Mouse (Mus musculus) embryonic facial prominence, embryonic 12.5 days (tissue): ENCODE results near the gene Cd72. TPM values are rescaled to one million over a fixed set of nuclear protein-coding genes. Genes with fewer than 3 reads are reported as not detected.

ENCODE experiments used
- ATAC-seq: fragments of 200-750 bp; cut with Nextera tagmentation; 2 replicates; pipeline ENCODE4 v1.8.0; 2017; ENCODE audit not compliant: insufficient number of reproducible peaks, insufficient read depth, low FRiP score, low TSS enrichment
- H3K27ac ChIP-seq: fragments of 300-500 bp; sonication (generic); 2 replicates; pipeline ENCODE4 v1.5.1; 2016; ENCODE audit warnings: mild to moderate bottlenecking
- H3K27me3 ChIP-seq: fragments of 300-500 bp; sonication (generic); 2 replicates; pipeline ENCODE4 v1.6.1; 2016; ENCODE audit warnings: mild to moderate bottlenecking, moderate library complexity
- H3K36me3 ChIP-seq: fragments of 300-500 bp; sonication (generic); 2 replicates; pipeline ENCODE4 v1.6.1; 2016; ENCODE audit warnings: mild to moderate bottlenecking
- H3K4me1 ChIP-seq: fragments of 300-500 bp; sonication (generic); 2 replicates; pipeline ENCODE4 v1.6.1; 2016
- H3K4me2 ChIP-seq: fragments of 300-500 bp; sonication (generic); replicated peaks from 2 replicates; pipeline ENCODE4 v1.6.1; 2016; ENCODE audit warnings: mild to moderate bottlenecking, moderate library complexity
- H3K4me3 ChIP-seq: fragments of 300-500 bp; sonication (generic); 2 replicates; pipeline ENCODE4 v1.5.1; 2016; ENCODE audit warnings: mild to moderate bottlenecking
- H3K9ac ChIP-seq: fragments of 300-500 bp; sonication (generic); 2 replicates; pipeline ENCODE4 v1.6.1; 2016; ENCODE audit warnings: mild to moderate bottlenecking, moderate library complexity
- H3K9me3 ChIP-seq: fragments of 300-500 bp; sonication (generic); 2 replicates; pipeline ENCODE4 v1.6.1; 2016; ENCODE audit warnings: mild to moderate bottlenecking, moderate library complexity
- WGBS: fragments of 180-500 bp; shearing (Covaris S2); methylation state at CpG from one replicate; pipeline ENCODE4 v1.1.7; 2016; 5-methylcytosine and 5-hydroxymethylcytosine counted together
- polyA plus RNA-seq: library from polyadenylated mRNA; unstranded; fragments of >200 nt; fragmentation: Nextera tagmentation; extraction: Ambion mirVana; gene quantifications from 2 replicates; pipeline ENCODE4 v1.2.1, GENCODE M21; 2016

Cd72 gene
- polyA plus RNA-seq, 1 experiment from 2014 or later: 3.5 TPM

DNA sequence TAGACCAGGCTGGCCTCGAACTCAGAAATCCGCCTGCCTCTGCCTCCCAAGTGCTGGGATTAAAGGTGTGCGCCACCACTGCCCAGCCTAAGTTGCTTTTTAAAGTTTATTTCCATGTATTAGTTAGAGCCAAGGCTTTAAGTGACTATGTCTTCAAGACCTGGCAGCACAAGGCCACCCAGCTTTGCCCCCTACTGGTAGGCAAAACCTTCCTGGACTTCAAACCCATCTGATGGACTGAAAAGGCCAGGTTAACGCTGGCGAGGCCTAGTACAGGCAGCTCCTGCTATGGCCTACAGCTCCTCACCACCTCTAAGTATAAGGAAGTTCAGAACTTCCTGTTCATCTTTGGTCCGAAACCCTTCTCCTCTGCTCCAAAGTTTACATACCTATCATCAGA, 22.2 kb upstream of the Cd72 start:
- ATAC-seq: no peak
- no peaks in the 10 kb centered on the region for H3K36me3 ChIP-seq
- no peaks in the 10 kb centered on the region for H3K9me3 ChIP-seq
- H3K4me2 ChIP-seq: no peak overlapping the region
- H3K9ac ChIP-seq: no peak overlapping the region
- H3K4me3 ChIP-seq: no peak overlapping the region
- no peak overlapping the region for H3K27ac ChIP-seq
- no peaks in the 10 kb centered on the region for H3K27me3 ChIP-seq
- no peaks in the 10 kb centered on the region for H3K4me1 ChIP-seq
- 85% methylated on average over 6 of the region's 6 CpGs for WGBS

DNA sequence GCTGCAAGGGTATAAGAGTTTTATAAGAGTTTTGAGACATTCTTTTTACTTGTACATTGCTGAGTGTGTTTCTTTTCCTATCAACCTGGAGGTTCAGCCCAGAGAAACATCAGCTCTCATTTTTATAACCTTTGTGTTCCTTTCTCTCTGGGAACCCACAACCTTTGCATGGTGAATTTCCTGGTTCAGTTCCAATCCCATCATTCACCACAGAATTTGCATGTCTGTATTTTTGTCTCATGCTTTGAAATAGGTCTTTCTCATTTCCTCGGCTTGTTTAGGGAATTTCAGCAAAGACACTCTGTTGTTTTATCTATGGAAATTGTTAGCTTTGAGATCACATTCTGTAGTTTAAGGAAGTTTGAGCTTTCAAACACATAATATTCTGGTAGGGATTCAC, 19.2 kb upstream of the Cd72 start:
- no peaks in the 10 kb centered on the region for H3K4me1 ChIP-seq
- no peaks in the 10 kb centered on the region for H3K9me3 ChIP-seq
- no peak overlapping the region for H3K9ac ChIP-seq
- H3K27ac ChIP-seq: no peak overlapping the region
- H3K4me3 ChIP-seq: no peak overlapping the region
- H3K36me3 ChIP-seq: no peaks in the 10 kb centered on the region
- H3K27me3 ChIP-seq: no peaks in the 10 kb centered on the region
- no peak overlapping the region for H3K4me2 ChIP-seq
- WGBS: 83% methylated on average over 1 of the region's 1 CpGs
- ATAC-seq: no peak

DNA sequence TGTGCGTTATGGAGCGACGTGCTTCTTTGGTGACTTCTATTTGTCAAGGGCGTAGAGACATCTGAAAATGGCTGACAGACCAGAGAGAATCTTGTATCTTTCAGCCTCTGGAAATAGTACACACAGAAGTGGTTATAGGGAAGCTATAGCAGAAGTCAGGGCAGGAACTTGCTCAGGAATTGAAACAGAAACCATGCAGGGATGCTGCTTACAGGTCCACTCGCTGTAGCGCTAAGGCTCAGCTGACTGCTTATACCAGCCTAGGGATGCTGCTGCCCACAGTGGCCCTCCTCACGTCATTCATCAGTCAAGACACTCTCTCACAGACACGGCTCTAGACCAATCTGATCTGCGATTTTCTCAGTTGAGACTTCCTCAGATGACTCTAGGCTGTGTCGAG, 15.9 kb upstream of the Cd72 start:
- ATAC-seq: no peak
- H3K27me3 ChIP-seq: no peaks in the 10 kb centered on the region
- no peaks in the 10 kb centered on the region for H3K9me3 ChIP-seq
- H3K27ac ChIP-seq: no peak overlapping the region
- no peak overlapping the region for H3K4me3 ChIP-seq
- no peaks in the 10 kb centered on the region for H3K36me3 ChIP-seq
- no peak overlapping the region for H3K4me2 ChIP-seq
- WGBS: 89% methylated on average over 10 of the region's 10 CpGs
- H3K9ac ChIP-seq: no peak overlapping the region
- no peaks in the 10 kb centered on the region for H3K4me1 ChIP-seq

DNA sequence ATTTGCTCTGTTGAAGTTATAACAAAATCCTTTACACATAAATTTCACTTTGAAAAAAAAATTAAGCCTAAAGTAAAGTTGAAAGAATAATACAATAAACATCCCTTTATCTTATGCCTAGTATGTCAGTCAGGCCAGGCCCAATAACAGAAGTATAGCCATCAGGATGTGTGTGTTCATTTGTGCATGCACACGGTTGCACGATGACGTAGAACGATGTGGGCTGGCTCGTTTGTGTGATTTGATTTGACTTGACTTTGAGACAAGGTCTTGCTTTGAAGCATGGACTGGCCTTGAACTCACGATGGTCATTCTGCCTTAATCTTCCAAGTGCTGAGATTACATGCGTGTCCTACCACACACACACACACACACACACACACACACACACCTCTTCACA, 12.4 kb upstream of the Cd72 start:
- Histone ChIP-seq H3K27ac (no peak overlapping the region), H3K36me3 (no peaks in the 10 kb centered on the region), H3K4me3 (no peak overlapping the region), H3K9ac (no peak overlapping the region), H3K4me2 (no peak overlapping the region), H3K4me1 (no peaks in the 10 kb centered on the region), H3K27me3 (no peaks in the 10 kb centered on the region), H3K9me3 (no peaks in the 10 kb centered on the region)
- no peak for ATAC-seq
- WGBS: 90% methylated on average over 7 of the region's 7 CpGs

DNA sequence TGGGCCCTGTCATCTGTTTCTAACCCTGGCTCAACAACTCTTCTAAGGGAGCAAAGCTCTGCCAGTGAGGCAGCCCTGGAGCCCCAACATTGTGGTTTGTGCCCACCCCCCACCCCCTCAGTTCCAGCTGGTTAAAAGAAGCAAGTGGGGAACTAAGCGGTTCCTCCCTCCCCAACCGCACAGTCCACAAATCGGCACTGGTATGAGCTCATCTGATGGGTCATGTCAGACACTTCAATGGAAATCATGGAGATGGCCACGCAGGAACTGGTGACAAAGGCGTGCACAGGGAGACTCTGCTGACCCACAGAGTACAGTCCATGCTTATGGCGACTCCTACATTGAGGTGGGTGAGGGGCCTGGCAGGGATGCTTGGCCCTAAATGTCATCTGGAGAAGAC, 11.5 kb upstream of the Cd72 start:
- H3K36me3 ChIP-seq: no peaks in the 10 kb centered on the region
- 92% methylated on average over 6 of the region's 6 CpGs for WGBS
- ATAC-seq: no peak
- no peak overlapping the region for H3K9ac ChIP-seq
- no peak overlapping the region for H3K4me3 ChIP-seq
- no peaks in the 10 kb centered on the region for H3K4me1 ChIP-seq
- no peaks in the 10 kb centered on the region for H3K9me3 ChIP-seq
- H3K4me2 ChIP-seq: no peak overlapping the region
- no peaks in the 10 kb centered on the region for H3K27me3 ChIP-seq
- H3K27ac ChIP-seq: no peak overlapping the region

DNA sequence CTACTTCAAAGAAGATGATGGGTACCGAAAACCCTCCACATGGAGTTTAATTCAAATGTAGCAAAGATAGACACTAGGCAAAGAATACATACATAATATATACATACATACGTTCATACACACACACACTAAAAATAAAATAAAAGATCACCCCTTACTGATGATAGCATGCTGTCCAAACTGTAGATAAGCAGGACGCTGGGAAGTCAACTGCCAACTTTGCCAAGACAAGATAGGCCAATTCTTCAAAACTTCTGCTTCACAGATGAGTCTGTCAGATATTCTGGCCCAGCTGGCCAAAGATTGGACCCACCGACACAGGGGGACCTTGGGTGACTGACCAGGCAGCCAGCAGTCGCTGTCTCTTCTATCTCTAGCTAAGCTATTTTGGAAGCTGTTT, 8.7 kb upstream of the Cd72 start:
- no peaks in the 10 kb centered on the region for H3K27me3 ChIP-seq
- no peak overlapping the region for H3K4me3 ChIP-seq
- no peaks in the 10 kb centered on the region for H3K36me3 ChIP-seq
- H3K27ac ChIP-seq: no peak overlapping the region
- ATAC-seq: no peak
- H3K4me1 ChIP-seq: 0 out of 2 replicates have a peak, but pooled peaks cover 5% of the 10 kb centered on the region
- 86% methylated on average over 5 of the region's 5 CpGs for WGBS
- H3K4me2 ChIP-seq: no peak overlapping the region
- H3K9me3 ChIP-seq: no peaks in the 10 kb centered on the region
- H3K9ac ChIP-seq: no peak overlapping the region

DNA sequence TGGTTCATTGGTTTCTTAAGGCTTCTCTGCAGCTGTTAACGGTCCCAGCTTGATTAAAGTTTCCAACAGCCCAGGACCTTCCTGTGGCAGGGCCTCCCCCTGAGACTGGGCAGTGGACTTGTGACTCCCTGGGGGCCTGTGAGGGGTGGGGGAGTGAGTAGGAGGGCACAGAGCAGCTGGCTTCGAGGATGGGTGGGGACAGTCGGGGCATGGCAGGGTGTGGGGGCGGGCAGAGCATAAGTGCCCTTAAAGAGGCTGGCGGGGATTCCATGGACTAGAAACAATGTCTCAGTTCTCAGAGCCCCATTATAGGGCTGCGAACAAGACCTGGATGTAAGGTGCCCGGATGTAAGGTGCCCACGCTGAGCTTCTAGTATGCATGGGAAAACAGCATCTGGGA, 2.7 kb upstream of the Cd72 start:
- peaks cover 31% of the 10 kb centered on the region for H3K27me3 ChIP-seq
- no peaks in the 10 kb centered on the region for H3K36me3 ChIP-seq
- no peak overlapping the region for H3K27ac ChIP-seq
- peaks cover 17% of the 10 kb centered on the region for H3K4me1 ChIP-seq
- no peak overlapping the region for H3K9ac ChIP-seq
- H3K4me2 ChIP-seq: no peak overlapping the region
- H3K4me3 ChIP-seq: no peak overlapping the region
- WGBS: 20% methylated on average over 8 of the region's 8 CpGs
- no peaks in the 10 kb centered on the region for H3K9me3 ChIP-seq
- ATAC-seq: no peak

DNA sequence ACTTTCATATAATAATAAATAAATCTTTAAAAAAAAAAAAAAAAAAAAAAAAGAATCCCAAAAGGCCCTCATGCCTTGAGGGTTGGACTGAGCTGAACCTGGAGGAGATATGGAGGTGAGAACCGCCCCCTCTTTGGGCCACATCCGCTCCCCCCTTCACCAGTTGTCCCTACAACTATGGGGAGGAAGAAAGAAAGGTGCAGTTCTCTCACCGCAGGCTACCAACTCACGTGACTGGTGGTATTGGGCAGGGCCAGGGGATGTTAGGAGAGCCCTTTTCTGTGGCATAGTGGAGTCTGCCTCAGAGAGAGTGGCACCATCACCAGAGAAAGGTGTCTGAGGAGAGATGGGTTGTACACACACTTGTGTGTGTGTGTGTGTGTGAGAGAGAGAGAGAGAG, 2.0 kb upstream of the Cd72 start:
- Histone ChIP-seq H3K27me3 (peaks cover 31% of the 10 kb centered on the region), H3K4me3 (no peak overlapping the region), H3K4me1 (peaks cover 17% of the 10 kb centered on the region), H3K4me2 (no peak overlapping the region), H3K9ac (no peak overlapping the region), H3K9me3 (no peaks in the 10 kb centered on the region), H3K27ac (no peak overlapping the region), H3K36me3 (no peaks in the 10 kb centered on the region)
- 22% methylated on average over 4 of the region's 4 CpGs for WGBS
- no peak for ATAC-seq

DNA sequence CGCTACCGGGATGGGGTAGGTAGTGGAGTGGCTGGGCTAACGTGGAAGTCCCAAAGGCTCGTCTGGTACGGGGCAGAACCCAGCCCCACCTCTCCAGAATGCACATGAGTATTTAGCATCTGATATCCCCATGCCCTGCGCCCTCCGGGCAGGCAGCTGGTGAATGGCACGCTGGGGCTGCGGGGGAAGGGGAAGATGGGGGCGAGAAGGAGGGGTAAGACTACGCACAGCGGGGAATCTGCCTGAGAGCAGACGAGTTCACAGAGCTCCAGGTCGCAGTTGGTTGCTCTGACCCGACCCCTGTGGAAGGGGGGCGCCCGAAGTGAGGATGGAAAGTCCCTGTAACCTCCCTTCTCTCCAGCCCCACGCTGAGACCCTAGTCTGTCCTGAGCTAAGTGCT, 1.0 kb downstream of the Cd72 start:
- Histone ChIP-seq H3K9me3 (no peaks in the 10 kb centered on the region), H3K9ac (peak overlapping the region; percentile 9; the same call in 1 of the 2 replicates), H3K27ac (no peak overlapping the region), H3K27me3 (peaks cover 31% of the 10 kb centered on the region), H3K4me3 (peak overlapping the region; percentile 25), H3K4me1 (peaks cover 12% of the 10 kb centered on the region), H3K36me3 (no peaks in the 10 kb centered on the region), H3K4me2 (peak overlapping the region; percentile 55)
- no peak for ATAC-seq
- under 1% methylated on average over 18 of the region's 18 CpGs for WGBS

DNA sequence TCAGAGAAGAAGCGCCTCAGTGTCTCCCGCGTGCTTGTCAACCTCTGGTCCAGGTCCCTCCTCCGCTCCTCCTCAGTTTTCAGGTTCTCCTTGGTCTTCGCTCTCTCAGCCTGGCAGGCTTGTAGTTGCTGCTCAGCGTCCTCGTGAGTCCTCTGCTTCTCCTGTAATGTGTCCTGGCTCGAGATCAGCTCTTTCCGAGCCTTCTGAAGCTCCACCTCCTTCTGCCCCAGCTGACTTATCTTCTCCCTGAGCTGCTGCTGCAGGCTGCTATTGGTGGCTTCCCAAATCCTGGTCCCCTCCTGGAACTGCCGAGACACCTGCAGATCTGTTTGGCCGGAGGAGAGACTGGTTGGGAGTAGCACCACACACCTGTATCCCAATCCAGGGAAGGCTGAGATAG, 2.1 kb downstream of the Cd72 start:
- Histone ChIP-seq H3K36me3 (peaks cover 9% of the 10 kb centered on the region), H3K4me2 (no peak overlapping the region), H3K27ac (no peak overlapping the region), H3K9ac (no peak overlapping the region), H3K27me3 (peaks cover 31% of the 10 kb centered on the region), H3K9me3 (no peaks in the 10 kb centered on the region), H3K4me3 (no peak overlapping the region), H3K4me1 (peaks cover 12% of the 10 kb centered on the region)
- no peak for ATAC-seq
- WGBS: 56% methylated on average over 11 of the region's 11 CpGs

DNA sequence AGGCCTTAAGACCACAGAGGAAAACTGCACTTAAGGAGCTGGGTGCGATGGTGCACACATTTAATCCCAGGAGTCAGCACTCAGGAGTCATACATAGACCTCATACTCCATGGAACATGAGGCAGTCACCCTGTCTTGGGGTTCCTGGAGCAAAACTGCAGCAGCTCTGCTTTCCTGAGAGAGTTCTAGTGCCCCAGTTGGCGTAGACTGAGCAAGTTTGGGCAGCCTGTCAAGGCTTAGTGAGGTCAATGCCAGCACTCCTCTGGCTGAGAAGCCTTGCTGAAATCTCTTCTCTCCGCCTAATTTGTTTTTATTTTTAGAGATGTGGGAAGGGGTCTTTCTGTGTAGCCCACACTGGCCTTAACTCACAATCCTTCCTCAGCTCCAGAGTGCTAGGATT, 5.9 kb downstream of the Cd72 start:
- Histone ChIP-seq H3K27me3 (peaks cover 13% of the 10 kb centered on the region), H3K27ac (no peak overlapping the region), H3K4me2 (no peak overlapping the region), H3K4me3 (no peak overlapping the region), H3K9ac (no peak overlapping the region), H3K36me3 (peaks cover 35% of the 10 kb centered on the region), H3K9me3 (no peaks in the 10 kb centered on the region), H3K4me1 (peaks cover 16% of the 10 kb centered on the region)
- no peak for ATAC-seq
- 88% methylated on average over 3 of the region's 3 CpGs for WGBS

DNA sequence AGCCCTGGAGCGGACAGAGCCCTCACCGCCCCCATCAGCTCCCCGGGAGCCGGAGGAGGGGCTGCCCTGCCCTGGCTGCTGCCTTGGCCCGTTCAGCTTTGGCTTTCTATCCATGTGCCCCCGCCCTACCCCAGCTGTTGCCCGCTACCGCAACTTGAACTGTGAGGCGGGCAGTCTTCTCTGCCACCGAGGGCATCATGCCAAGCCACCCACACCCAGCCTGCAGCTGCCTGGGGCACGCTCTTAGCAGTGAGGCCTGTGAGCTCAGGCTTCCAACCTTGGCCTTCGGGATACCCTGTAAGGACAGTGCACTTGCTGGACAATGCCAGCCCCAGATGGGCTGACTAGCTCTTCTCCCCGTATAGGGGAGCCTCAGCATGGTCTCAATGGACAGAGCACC, 7.2 kb downstream of the Cd72 start:
- no peaks in the 10 kb centered on the region; the same call in 1 of the 2 replicates for H3K27me3 ChIP-seq
- no peak overlapping the region for H3K4me2 ChIP-seq
- no peak overlapping the region for H3K27ac ChIP-seq
- H3K4me3 ChIP-seq: no peak overlapping the region
- H3K9ac ChIP-seq: no peak overlapping the region
- ATAC-seq: no peak
- peaks cover 35% of the 10 kb centered on the region for H3K36me3 ChIP-seq
- peaks cover 10% of the 10 kb centered on the region for H3K4me1 ChIP-seq
- H3K9me3 ChIP-seq: no peaks in the 10 kb centered on the region
- 88% methylated on average over 13 of the region's 13 CpGs for WGBS

DNA sequence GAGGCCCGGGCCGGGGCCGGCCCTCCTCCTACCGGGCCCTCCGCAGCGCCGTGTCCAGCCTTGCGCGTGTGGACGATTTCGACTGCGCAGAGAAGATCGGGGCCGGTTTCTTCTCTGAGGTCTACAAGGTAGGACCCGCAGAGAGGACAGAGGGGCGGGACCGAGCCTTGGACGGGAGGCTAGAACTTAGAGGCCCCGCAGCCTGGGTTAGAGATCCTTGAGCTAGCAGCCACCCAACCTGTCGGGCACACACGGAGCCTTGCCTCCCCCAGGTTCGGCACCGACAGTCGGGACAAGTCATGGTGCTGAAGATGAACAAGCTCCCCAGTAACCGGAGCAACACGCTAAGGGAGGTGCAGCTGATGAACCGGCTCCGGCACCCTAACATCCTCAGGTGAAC, 10.9 kb downstream of the Cd72 start:
- Histone ChIP-seq H3K4me2 (peak overlapping the region; percentile 90), H3K36me3 (peaks cover 35% of the 10 kb centered on the region), H3K9me3 (no peaks in the 10 kb centered on the region), H3K27ac (peak overlapping the region; percentile 91), H3K9ac (peak overlapping the region; percentile 99), H3K4me3 (peak overlapping the region; percentile 96), H3K27me3 (no peaks in the 10 kb centered on the region), H3K4me1 (peaks cover 10% of the 10 kb centered on the region)
- ATAC-seq: no peak; the same call in 1 of the 2 replicates
- 1% methylated on average over 28 of the region's 28 CpGs for WGBS
